Mouse (Mus musculus) cerebellum, adult 2 months (tissue): ENCODE data around the gene Fam107b.

ENCODE experiments used
- CTCF ChIP-seq: fragments of 200-500 bp; IDR thresholded peaks from 2 replicates; pipeline ENCODE4 v1.5.1; 2011; ENCODE audit warnings: low read depth, mild to moderate bottlenecking, control low read depth, low read length, moderate library complexity, borderline replicate concordance; ENCODE audit not compliant: insufficient read depth
- POLR2A ChIP-seq: fragments of 200-500 bp; IDR thresholded peaks from 2 replicates; pipeline ENCODE4 v1.6.1; 2011; ENCODE audit warnings: low read length, control low read depth, borderline replicate concordance; ENCODE audit not compliant: insufficient read depth

GRCm38 (mm10) chr2:3728090-3728489, 157.8 kb downstream of the Fam107b start:
- TF ChIP-seq CTCF (no peak), POLR2A (no peak)
